ENCODE assay signal across 9 mouse cellular contexts in genomic region chr14:60533452-60534224, GRCm38 (mm10).
DNase-seq lines count a peak whose midpoint lies in the region; ATAC-seq and TF ChIP-seq lines count a peak whose summit lies in the region.
"Had no signal": no experiment of that assay in that cellular context is flagged by ENCODE, and none has a peak within 500 bp of the region (broad histone marks: within the 10 kb centered on the region; RNA-seq: fewer than 3 reads in every experiment).

No protein-coding gene starts in this region.

- intact Hi-C loops in gastrocnemius, adult 2 months (cut with DNase I): no loop called here
- intact Hi-C loops in left cerebral cortex, postnatal 4 days (cut with DNase I): no loop called here

- no peaks in the 10 kb centered on the region for H3K36me3 ChIP-seq in forebrain, embryonic 11.5 days (ENCODE audit: control insufficient read depth, insufficient read depth, low read length)
- H3K36me3 ChIP-seq in limb, embryonic 13.5 days: no peaks in the 10 kb centered on the region
- H3K36me3 ChIP-seq in neural tube, embryonic 15.5 days: no peaks in the 10 kb centered on the region
- H3K36me3 ChIP-seq: liver, embryonic 13.5 days had no signal

- peak overlapping the region; percentile 24; the same call in 1 of the 2 replicates for H3K4me3 ChIP-seq in gastrocnemius, adult 2 months
- no peak overlapping the region for H3K4me3 ChIP-seq in forebrain, embryonic 11.5 days (ENCODE audit: low read depth, low read length)
- no peak overlapping the region for H3K4me3 ChIP-seq in limb, embryonic 13.5 days
- H3K4me3 ChIP-seq in neural tube, embryonic 15.5 days (replicated peaks): no peak overlapping the region
- H3K4me3 ChIP-seq: liver, embryonic 13.5 days had no signal

- peaks cover 2% of the 10 kb centered on the region; the same call in 1 of the 2 replicates for H3K9me3 ChIP-seq in forebrain, embryonic 11.5 days (ENCODE audit: control insufficient read depth, low read length)
- H3K9me3 ChIP-seq in limb, embryonic 13.5 days: 0 out of 2 replicates have a peak, but pooled peaks cover 7% of the 10 kb centered on the region
- H3K9me3 ChIP-seq in neural tube, embryonic 15.5 days (replicated peaks): no peaks in the 10 kb centered on the region
- H3K9me3 ChIP-seq: liver, embryonic 13.5 days had no signal

- H3K9ac ChIP-seq in forebrain, embryonic 11.5 days (ENCODE audit: low read length): peak overlapping the region; percentile 44
- H3K9ac ChIP-seq in limb, embryonic 13.5 days: no peak overlapping the region
- no peak overlapping the region for H3K9ac ChIP-seq in neural tube, embryonic 15.5 days (replicated peaks)
- H3K9ac ChIP-seq: liver, embryonic 13.5 days had no signal

- peaks cover 34% of the 10 kb centered on the region for H3K4me1 ChIP-seq in forebrain, embryonic 11.5 days (replicated peaks; ENCODE audit: control insufficient read depth, insufficient read depth, low read length)
- peaks cover 18% of the 10 kb centered on the region; the same call in 1 of the 2 replicates for H3K4me1 ChIP-seq in limb, embryonic 13.5 days
- peaks cover 16% of the 10 kb centered on the region for H3K4me1 ChIP-seq in neural tube, embryonic 15.5 days

- H3K27me3 ChIP-seq in forebrain, embryonic 11.5 days (ENCODE audit: control insufficient read depth, insufficient read depth, low read length): no peaks in the 10 kb centered on the region
- no peaks in the 10 kb centered on the region for H3K27me3 ChIP-seq in limb, embryonic 13.5 days
- no peaks in the 10 kb centered on the region for H3K27me3 ChIP-seq in neural tube, embryonic 15.5 days (replicated peaks)
- H3K27me3 ChIP-seq: liver, embryonic 13.5 days had no signal

- 22% methylated on average over 23 of the region's 23 CpGs for WGBS in forebrain, embryonic 11.5 days
- 31% methylated on average over 23 of the region's 23 CpGs for WGBS in limb, embryonic 13.5 days
- WGBS in neural tube, embryonic 15.5 days: 33% methylated on average over 23 of the region's 23 CpGs

- H3K27ac ChIP-seq in gastrocnemius, adult 2 months: 0 out of 2 replicates have a peak overlapping the region, but pooled peaks have one; percentile 28
- peak overlapping the region; percentile 70 for H3K27ac ChIP-seq in forebrain, embryonic 11.5 days (ENCODE audit: low read depth, low read length)
- H3K27ac ChIP-seq in limb, embryonic 13.5 days: no peak overlapping the region
- H3K27ac ChIP-seq in neural tube, embryonic 15.5 days (replicated peaks): no peak overlapping the region
- H3K27ac ChIP-seq: liver, embryonic 13.5 days had no signal

- TF ChIP-seq CTCF in gastrocnemius, adult 2 months (IDR thresholded peaks at IDR 0.05): no peak

- peak; percentile 63 for DNase-seq in gastrocnemius, adult 2 months
- no peak for DNase-seq in gastrocnemius, postnatal 4 days (ENCODE audit: low spot score in 2 of 2)
- DNase-seq in forebrain, embryonic 11.5 days (ENCODE audit: low spot score): peak; percentile 71
- DNase-seq in left cerebral cortex, postnatal 4 days: no peak
- DNase-seq in left cerebral cortex, adult 8-10 months (ENCODE audit: low spot score in 2 of 2): no peak
- DNase-seq: liver, embryonic 13.5 days had no signal

- ATAC-seq in forebrain, embryonic 11.5 days (replicated peaks; ENCODE audit: low FRiP score): peak; percentile 65
- ATAC-seq in limb, embryonic 13.5 days (ENCODE audit: low FRiP score, low read depth): no peak
- ATAC-seq in neural tube, embryonic 15.5 days (ENCODE audit: low FRiP score): peak; percentile 28; the same call in 1 of the 2 replicates
- no peak for ATAC-seq in inflammation-experienced regulatory T-cells, adult 6 months

- peak overlapping the region; percentile 21; the same call in 1 of the 2 replicates for H3K4me2 ChIP-seq in forebrain, embryonic 11.5 days (ENCODE audit: low read depth, low read length, severe bottlenecking)
- H3K4me2 ChIP-seq in limb, embryonic 13.5 days (replicated peaks): peak overlapping the region; percentile 19; the same call in 1 of the 2 replicates
- peak overlapping the region; percentile 22; the same call in 1 of the 2 replicates for H3K4me2 ChIP-seq in neural tube, embryonic 15.5 days
- H3K4me2 ChIP-seq: liver, embryonic 13.5 days had no signal

Comparison
In these comparisons a context has a peak if more than half of its experiments do, and no peak if none do; other contexts are left out.
1. DNase-seq: peak in gastrocnemius, adult 2 months (single experiment) and forebrain, embryonic 11.5 days (single experiment); none in gastrocnemius, postnatal 4 days (0 of 2), left cerebral cortex, postnatal 4 days (single experiment) and left cerebral cortex, adult 8-10 months (0 of 2).
2. H3K27ac ChIP-seq: peak in gastrocnemius, adult 2 months (single experiment) and forebrain, embryonic 11.5 days (single experiment); none in limb, embryonic 13.5 days (single experiment) and neural tube, embryonic 15.5 days (single experiment).
3. ATAC-seq: peak in forebrain, embryonic 11.5 days (single experiment) and neural tube, embryonic 15.5 days (single experiment); none in limb, embryonic 13.5 days (single experiment) and inflammation-experienced regulatory T-cells, adult 6 months (single experiment).
4. Peak in every context shown above with its lines, with median percentiles within 50 percentile points of each other: H3K4me2 ChIP-seq.